Mouse (Mus musculus): ENCODE measurements at regions not wholly inside any gene's neighbourhood (a gene's known extent, or its start where the extent isn't known, plus 50 kb on each side); places are given as distances from the start of the nearest gene placed in this dataset.

DNA sequence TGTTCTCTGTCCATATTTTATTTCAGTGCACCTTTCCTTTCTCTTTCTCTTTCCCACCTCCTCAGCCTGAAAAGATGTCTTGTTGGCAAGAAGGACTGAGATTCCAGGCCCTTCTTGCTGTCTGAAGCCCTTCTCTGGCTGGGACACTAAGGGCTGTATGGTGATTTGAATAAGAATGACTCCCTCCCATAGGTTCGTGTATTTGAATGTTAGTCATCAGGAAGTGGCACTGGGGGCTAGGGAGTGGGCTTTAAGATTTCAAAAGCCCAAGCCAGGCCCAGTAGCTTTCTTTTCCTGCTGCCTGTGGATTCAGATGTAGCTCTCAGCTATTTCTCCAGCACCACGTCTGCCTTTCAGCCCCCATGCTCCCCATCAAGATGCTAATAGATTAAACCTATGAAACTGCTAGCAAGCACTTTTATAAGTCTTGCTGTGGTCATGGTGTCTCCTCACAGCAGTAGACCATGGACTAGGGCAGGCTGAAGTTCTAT is 66.3 kb upstream of the Tle4 start:
- H3K9me3 ChIP-seq: no peaks in the 10 kb centered on the region
- H3K27me3 ChIP-seq (replicated peaks): peaks cover 8% of the 10 kb centered on the region
- no peak overlapping the region for H3K4me3 ChIP-seq (replicated peaks)
- peaks cover 22% of the 10 kb centered on the region for H3K4me1 ChIP-seq
- H3K36me3 ChIP-seq (replicated peaks; ENCODE audit: low read length): no peaks in the 10 kb centered on the region
- no peak for TF ChIP-seq GATA1 (IDR thresholded peaks at IDR 0.05; ENCODE audit: borderline replicate concordance, low read length)
- no peak for TF ChIP-seq FLI1 (IDR thresholded peaks at IDR 0.05; ENCODE audit: low read length)

DNA sequence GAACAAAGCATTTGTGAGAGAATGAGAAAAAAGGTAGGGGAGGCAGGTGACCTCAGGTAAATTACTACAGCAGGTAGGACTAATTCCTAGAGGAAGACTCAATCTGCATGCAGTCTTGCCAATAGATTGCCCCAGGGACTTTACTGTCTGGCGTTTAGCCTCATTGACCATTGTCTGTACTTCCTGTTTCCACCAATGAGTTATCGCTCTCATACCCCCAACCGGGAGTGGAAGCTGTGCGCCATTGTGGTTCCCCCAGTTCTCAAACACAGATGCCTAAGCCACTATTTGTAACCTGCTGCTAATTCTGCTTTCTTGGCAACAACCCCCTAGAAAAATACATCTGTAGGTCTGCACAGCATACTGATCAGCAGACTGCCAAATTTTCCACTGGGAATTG is 65.5 kb upstream of the Tle4 start:
- H3K4me3 ChIP-seq (replicated peaks): no peak overlapping the region
- no peak for TF ChIP-seq FLI1 (IDR thresholded peaks at IDR 0.05; ENCODE audit: low read length)
- no peak for TF ChIP-seq GATA1 (IDR thresholded peaks at IDR 0.05; ENCODE audit: borderline replicate concordance, low read length)
- H3K9me3 ChIP-seq: no peaks in the 10 kb centered on the region
- H3K27me3 ChIP-seq (replicated peaks): peaks cover 8% of the 10 kb centered on the region
- H3K4me1 ChIP-seq: peaks cover 20% of the 10 kb centered on the region
- H3K36me3 ChIP-seq (replicated peaks; ENCODE audit: low read length): no peaks in the 10 kb centered on the region

- peaks cover 14% of the 10 kb centered on the region for H3K27me3 ChIP-seq (replicated peaks)
- peaks cover 18% of the 10 kb centered on the region for H3K4me1 ChIP-seq
- H3K9me3 ChIP-seq: no peaks in the 10 kb centered on the region
- no peak overlapping the region for H3K4me3 ChIP-seq (replicated peaks)
- no peak for TF ChIP-seq FLI1 (IDR thresholded peaks at IDR 0.05; ENCODE audit: low read length)
- no peak for TF ChIP-seq GATA1 (IDR thresholded peaks at IDR 0.05; ENCODE audit: borderline replicate concordance, low read length)
- H3K36me3 ChIP-seq (replicated peaks; ENCODE audit: low read length): no peaks in the 10 kb centered on the region
Observed at GRCm38 (mm10) chr19:14659725-14660124, 61.9 kb upstream of the Tle4 start.

DNA sequence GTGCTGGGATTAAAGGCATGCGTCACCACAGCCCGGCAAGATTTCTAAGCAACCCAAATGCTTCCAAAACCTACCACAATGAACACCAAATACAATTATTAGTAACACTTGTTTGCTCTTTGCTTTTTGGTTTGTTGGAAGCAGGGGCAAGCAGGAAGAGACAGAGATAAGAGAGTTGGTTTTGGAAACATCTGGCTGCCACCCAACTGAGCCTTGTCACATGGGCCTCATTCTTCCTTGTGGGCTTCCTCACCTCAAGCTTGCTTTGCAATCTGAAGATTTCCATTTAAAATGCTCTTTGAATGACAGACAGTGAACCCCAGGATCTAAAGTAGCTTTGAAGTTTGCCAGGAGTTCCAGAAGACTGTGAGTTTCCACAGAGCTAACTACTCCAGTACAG is 60.6 kb upstream of the Tle4 start:
- Histone ChIP-seq H3K27me3 (replicated peaks) (peaks cover 12% of the 10 kb centered on the region), H3K4me3 (replicated peaks) (no peak overlapping the region), H3K9me3 (no peaks in the 10 kb centered on the region), H3K36me3 (replicated peaks; ENCODE audit: low read length) (no peaks in the 10 kb centered on the region), H3K4me1 (peaks cover 18% of the 10 kb centered on the region)
- TF ChIP-seq GATA1 (IDR thresholded peaks at IDR 0.05; ENCODE audit: borderline replicate concordance, low read length) (no peak), FLI1 (IDR thresholded peaks at IDR 0.05; ENCODE audit: low read length) (no peak)

- Histone ChIP-seq H3K9me3 (no peaks in the 10 kb centered on the region), H3K27me3 (replicated peaks) (peaks cover 12% of the 10 kb centered on the region), H3K4me1 (peaks cover 18% of the 10 kb centered on the region), H3K4me3 (replicated peaks) (no peak overlapping the region), H3K36me3 (replicated peaks; ENCODE audit: low read length) (no peaks in the 10 kb centered on the region)
- no peak for TF ChIP-seq FLI1 (IDR thresholded peaks at IDR 0.05; ENCODE audit: low read length)
- no peak for TF ChIP-seq GATA1 (IDR thresholded peaks at IDR 0.05; ENCODE audit: borderline replicate concordance, low read length)
Observed at GRCm38 (mm10) chr19:14656022-14656388, 58.2 kb upstream of the Tle4 start.

DNA sequence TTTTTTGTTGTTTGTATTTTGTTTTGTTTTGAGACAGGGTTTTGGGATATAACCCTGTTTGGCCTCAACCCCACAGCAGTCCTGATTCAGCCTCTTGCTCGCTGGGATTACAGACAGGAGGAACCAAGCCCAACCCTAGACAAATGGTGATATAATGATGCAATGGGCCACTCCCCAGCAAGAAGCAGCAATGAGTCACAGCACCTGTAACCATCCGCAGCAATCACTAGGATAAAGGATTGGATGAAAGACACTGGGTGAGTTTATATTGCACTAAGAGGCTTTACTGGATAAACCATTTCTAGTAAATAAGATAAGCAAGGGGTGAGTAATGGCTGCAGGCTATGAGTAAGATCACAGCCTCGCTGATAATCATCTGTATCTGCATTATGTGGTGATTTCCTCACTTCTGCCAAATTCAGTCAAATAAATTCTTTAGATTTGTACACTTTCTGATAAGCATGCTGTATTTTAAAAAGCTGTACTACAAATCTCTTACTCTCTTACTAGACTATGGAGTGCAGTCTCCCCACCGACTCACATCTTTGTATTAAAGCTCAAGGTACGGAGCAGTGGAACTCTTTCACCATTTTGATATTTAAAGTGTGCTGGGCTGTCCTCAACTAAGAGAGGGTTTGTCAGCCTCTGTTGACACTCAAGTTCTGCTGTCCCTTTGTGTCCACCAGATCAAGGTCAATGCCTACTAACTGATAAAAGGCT is 57.6 kb upstream of the Tle4 start:
- H3K36me3 ChIP-seq (replicated peaks; ENCODE audit: low read length): no peaks in the 10 kb centered on the region
- peaks cover 9% of the 10 kb centered on the region for H3K27me3 ChIP-seq (replicated peaks)
- peaks cover 18% of the 10 kb centered on the region for H3K4me1 ChIP-seq
- TF ChIP-seq FLI1 (IDR thresholded peaks at IDR 0.05; ENCODE audit: low read length): no peak
- no peaks in the 10 kb centered on the region for H3K9me3 ChIP-seq
- H3K4me3 ChIP-seq (replicated peaks): no peak overlapping the region

Data from megakaryocyte, embryonic 14.5 days (primary cell).